Mouse (Mus musculus) heart, postnatal 10 days (tissue): ENCODE measurements around the gene Alkbh7. TPM values are rescaled to one million over a fixed set of nuclear protein-coding genes. Genes with fewer than 3 reads are reported as not detected.

ENCODE experiments used
- DNase-seq, 2 experiments: peaks; one replicate each; pipeline ENCODE4 v3.0.0; 2021
- intact Hi-C: fragments of 180-260 bp; cut with DNase I; formaldehyde crosslinking; loops from one replicate; pipeline ENCODE4 v1.15.1; 2025
- total RNA-seq, 2 experiments: library from RNA; stranded (reverse); gene quantifications; 2 replicates each; pipeline ENCODE4 v1.2.3; 2021

Alkbh7 gene
- total RNA-seq, 2 experiments from 2014 or later: 46.7 to 50.4 TPM

DNA sequence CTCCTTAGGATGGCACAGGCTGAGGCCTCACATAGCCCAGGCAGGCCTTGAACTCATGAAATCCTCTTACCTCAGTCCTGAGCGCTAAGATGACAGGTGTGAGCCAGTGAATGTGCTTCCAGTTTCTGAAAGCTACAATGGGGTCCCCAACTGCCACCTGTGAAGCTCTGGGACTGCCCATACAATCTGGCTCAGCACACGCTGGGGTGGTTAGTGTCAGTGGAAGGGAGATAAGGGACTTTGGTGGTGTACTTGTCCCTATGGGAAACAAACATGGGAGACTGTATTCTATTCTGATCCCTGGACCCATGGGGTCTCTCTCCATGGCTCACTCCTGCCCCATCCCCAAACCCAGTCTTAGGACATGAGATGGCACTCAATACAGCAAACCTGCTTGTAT, 22.6 kb downstream of the Alkbh7 start:
- no peak for DNase-seq
- intact Hi-C loops: no loop called here

DNA sequence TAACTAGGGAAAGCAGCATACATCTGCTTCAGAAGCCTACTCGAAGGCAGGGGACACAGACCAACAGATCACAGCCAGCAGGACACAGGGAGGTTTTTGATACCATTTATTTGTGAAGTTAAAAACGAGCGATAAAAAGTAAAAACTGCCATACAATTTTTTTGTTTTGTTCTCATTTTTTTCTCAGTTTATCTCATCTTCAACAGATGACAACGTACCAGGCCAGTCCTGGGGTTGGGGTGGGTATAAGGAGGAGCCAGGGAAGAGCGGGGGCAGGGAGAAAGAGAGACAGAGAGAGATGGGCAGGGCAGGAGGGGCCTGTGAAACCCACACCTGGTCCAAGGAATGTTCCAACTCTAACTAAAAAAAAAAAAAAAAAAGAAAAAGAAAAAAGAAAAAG, 23.8 kb downstream of the Alkbh7 start:
- intact Hi-C loops: no loop called here
- no peak for DNase-seq

DNA sequence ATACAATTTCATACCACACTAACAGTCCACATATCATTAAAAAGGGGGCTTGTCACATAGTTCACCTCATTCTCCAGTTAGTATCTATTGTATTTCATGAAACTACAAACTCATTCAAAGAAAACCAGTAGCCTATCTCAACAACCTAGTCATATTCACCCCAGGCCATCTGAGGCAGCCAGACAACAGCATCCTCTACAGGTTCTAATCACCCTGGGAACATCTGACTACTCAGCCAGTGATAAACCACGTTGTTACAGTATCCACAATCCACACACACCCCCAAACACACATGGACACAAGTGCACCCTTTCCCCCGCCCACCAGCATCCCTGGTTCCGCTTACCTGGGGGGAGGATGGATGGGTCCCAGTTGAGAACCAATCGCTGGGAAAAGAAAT, 30.3 kb downstream of the Alkbh7 start:
- DNase-seq: no peak
- intact Hi-C loops: no loop called here

DNA sequence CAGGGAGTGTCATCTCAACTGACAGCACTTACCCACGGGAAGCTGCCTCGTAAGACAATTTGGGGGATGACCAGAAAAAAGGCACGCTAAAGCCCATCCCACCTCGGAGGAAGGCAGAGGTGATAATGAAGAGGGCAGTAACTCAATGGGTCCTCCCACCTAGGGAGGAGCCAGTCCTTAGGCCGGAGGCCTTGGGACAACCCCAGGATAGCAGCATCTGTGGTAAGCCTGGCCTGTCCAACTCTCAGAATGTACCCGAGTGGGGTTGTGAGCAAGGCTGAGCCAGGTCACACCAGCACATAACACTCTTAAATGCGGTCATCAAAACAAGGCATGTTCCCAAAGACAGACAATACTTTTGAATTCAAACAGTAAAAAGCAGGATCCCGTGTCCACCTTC, 32.6 kb downstream of the Alkbh7 start:
- intact Hi-C loops: loop anchor here (2.0 kb wide), 1 partner anchor 17 kb away; no protein-coding TSS in a partner anchor

DNA sequence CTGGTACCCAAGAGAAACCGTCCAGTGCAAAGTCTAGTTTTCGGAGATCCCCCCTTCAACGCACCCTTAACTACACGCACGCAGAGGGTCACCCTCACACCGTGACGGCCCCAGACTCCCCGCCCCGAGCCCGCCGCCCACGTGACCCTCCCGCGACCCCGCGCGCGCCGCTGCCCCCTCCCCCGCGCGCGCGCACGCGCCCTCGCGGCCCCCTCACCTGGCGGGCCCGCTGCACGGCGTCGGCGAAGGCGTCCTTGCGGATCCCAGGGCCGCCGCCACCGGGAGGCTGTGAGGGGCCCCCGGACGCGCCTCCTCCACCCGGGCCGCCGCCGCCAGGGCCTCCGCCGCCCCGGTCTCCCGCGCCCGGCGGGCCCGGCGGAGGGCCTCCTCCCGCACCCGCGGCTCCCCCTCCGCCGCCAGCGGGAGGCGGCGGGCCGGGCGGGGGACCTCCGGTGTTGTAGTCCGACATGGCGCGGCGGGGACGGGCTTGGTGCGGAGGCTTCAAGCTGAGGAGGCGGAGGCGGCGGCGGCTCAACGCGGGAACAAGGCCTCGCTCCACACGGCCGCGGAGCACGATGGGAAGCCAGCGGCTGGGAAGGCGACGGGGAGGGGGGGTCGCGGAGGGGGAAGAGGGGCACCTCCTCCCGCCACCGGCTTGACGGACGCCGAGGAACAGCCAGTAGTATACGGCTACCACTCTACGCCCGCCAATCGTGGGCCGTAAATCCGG, 34.0 kb downstream of the Alkbh7 start, which contains the start of gene Khsrp:
Gene Khsrp (minus strand): TSS at position 592 of the 730 bp plus-strand sequence.
- intact Hi-C loops: loop anchor here (2.0 kb wide), 1 partner anchor 18 kb away; no protein-coding TSS in a partner anchor
- DNase-seq: peak; percentile 56 to 64

More for the DNA sequence above, 32.6 kb downstream of the Alkbh7 start:
- peak in 1 of 2 experiments; percentile 27 for DNase-seq

DNA sequence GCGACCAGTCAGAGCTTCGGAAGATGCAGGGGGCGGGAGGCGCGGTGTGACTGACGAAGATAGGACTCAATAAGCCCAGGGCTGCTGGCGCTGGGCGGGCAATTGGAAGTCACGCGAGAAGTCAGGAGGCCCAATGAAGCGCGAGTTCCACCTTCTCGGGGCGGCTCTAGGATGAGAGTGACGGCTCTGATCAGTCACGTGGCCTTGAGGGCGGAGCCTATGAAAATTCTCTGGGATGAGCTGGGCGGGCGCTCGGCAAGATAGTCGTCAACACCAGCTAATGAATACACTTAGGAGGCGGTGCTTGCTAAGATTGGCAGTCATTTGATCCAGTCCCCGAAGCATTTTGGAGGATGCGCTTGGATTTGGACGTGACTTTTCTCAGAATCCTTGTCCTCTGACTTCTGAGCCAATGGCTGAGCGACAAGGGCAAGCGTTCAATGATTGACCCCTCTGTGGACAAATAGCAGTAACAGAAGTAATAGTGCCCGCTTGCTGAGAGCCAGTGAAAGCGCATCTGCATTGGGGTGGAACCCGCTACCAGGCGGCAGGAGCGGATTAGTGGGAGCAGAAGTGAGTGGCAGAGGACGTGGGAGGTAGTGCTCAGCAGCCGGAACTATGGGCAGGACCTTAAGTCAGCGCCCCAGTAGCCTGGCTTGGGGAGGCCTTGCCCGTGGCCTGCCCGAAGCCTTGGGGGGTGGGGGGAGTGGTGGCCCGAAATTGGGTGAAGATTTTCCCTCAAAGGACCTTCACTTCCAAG, 34.7 kb downstream of the Alkbh7 start:
- intact Hi-C loops: loop anchor here (2.0 kb wide), 2 partner anchors 19 to 29 kb away; no protein-coding TSS in a partner anchor
- peak; percentile 100 for DNase-seq

DNA sequence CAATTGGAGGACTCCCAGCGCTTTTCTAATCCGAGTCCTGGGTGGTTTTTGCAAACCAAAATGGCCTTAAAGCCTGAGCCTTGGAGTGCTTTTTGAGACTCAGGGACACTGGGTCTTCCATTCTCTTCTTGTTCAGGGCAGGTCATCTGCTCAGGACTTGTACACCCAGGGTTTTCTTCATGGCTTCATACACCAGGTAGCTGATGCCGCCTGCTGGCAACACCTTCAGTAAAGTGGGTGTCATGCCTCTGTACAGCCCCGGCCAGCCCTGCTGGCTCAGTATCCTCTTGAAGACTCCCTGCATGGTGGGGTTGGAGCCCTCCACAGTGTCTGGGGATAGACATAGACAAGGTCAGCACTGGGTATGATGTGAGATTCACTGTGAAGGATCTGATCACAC, 35.7 kb downstream of the Alkbh7 start:
- DNase-seq: no peak
- intact Hi-C loops: loop anchor here (2.0 kb wide), 1 partner anchor 28 kb away; no protein-coding TSS in a partner anchor

DNA sequence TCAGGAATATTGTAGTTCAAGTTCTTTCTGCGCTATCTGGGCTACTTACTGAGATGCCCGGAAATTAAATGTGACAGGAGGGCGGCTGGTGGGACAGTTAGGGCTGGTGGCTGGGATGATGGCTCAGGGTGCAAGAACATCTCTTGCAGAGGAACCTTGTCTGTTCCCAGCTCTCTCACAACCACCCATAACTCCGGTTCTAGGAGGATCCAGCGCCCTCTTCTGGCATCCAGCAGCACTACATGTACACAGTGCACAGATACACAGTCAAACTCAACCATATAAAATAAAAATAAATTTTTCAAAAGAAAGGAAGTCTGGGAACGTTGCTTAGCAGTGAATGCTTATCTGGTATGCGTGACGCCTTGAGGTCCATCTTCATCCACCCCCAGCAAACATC, 41.8 kb downstream of the Alkbh7 start:
- intact Hi-C loops: no loop called here
- no peak for DNase-seq

DNA sequence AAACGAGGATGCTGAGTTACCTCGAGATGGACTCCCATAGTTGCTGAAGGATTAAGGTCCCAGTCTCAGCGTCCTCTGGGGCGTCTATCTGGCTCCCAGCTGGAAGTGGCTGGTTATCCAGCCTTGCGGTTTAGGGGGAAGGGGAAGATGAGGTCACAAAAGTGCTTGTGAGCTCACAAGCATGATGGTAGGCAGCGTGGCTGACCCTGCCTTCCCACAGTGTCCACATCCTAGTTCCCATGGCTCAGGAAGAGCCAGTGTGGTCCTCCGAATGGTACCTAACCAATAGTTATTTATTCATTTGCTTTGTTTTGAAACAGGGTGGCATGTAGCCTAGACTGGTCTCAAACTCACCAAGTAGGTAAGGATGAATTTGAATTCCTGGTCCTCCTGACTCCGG, 44.4 kb downstream of the Alkbh7 start, which contains the start of gene Slc25a41:
Gene Slc25a41 (minus strand): TSS at position 101 of the 400 bp plus-strand sequence.
- intact Hi-C loops: no loop called here

DNA sequence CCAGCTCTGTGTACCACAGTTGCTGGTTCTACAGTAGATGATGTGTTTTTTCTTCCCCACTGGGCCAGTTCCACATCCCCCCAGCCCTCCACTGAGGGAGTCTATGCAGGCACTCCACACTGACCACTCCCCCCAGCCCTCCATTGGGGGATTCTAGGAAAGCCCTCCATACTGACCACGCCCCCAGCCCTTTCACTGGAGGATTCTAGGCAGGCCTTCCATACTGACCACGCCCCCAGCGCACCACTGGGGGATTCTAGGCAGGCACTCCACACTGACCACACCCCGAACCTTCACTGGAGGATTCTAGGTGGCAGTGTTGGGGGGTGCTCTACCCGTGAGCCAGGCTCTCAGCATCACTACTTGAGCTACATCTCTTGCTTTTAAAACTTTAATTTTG, 50.3 kb downstream of the Alkbh7 start:
- DNase-seq: no peak
- intact Hi-C loops: no loop called here

More for the DNA sequence above, 44.4 kb downstream of the Alkbh7 start, which contains the start of gene Slc25a41:
- no peak for DNase-seq

DNA sequence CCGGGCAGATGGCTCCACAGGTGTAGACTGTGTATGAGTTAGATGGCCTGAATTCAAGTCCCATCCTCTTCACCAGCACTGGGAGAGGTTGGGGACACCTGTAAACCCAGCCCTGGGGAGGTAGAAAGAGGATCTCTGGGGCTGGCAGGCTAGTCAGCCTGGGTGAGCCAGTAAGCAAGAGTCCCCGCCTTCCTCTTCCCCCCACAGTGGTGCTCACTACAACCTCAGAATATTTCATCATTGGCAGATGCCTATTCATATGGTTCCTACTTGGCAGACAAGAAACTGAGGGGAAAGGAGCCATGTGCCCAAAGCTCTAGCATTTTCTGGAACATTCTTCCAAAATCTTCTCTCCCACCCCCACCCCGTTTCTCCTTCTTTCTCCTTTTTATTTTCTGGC, 51.7 kb downstream of the Alkbh7 start:
- DNase-seq: no peak
- intact Hi-C loops: no loop called here

Other genes with a start within 250 kb of the Alkbh7 start
- 10 to 100 TPM; 19.0 to 21.0 TPM for gene Nrtn, start 239.8 kb upstream of the Alkbh7 start, total RNA-seq
- gene Dus3l, start 232.6 kb upstream of the Alkbh7 start, total RNA-seq: 10 to 100 TPM; 21.0 to 23.0 TPM
- under 1 TPM; 0.27 to 0.43 TPM for gene Prr22, start 227.1 kb upstream of the Alkbh7 start, total RNA-seq
- gene Rfx2, start 166.3 kb upstream of the Alkbh7 start, total RNA-seq: 10 to 100 TPM in 1 of 2 experiments, 1 to 10 TPM in 1; 6.5 to 10.5 TPM
- not detected for gene Acsbg2, start 122.9 kb upstream of the Alkbh7 start, total RNA-seq
- gene 1700061G19Rik, start 121.9 kb upstream of the Alkbh7 start, total RNA-seq: under 1 TPM; 0.10 to 0.12 TPM
- gene Mllt1, start 61.9 kb upstream of the Alkbh7 start, total RNA-seq: 10 to 100 TPM; 28.3 to 30.8 TPM
- not detected for gene Acer1, start 15.2 kb upstream of the Alkbh7 start, total RNA-seq
- gene Clpp, start 7.0 kb upstream of the Alkbh7 start, total RNA-seq: 10 to 100 TPM; 60.1 to 60.6 TPM
- gene Pspn, start 2.7 kb downstream of the Alkbh7 start, total RNA-seq: not detected
- 10 to 100 TPM; 29.0 to 30.0 TPM for gene Gtf2f1, start 13.9 kb downstream of the Alkbh7 start, total RNA-seq
- gene Gm17949, start 14.1 kb downstream of the Alkbh7 start, total RNA-seq: not detected
- gene Khsrp, start 34.2 kb downstream of the Alkbh7 start, total RNA-seq: 10 to 100 TPM; 81.4 to 83.4 TPM
- not detected for gene Slc25a41, start 44.3 kb downstream of the Alkbh7 start, total RNA-seq
- under 1 TPM; 0.35 to 0.57 TPM for gene Crb3, start 61.8 kb downstream of the Alkbh7 start, total RNA-seq
- gene Slc25a23, start 62.5 kb downstream of the Alkbh7 start, total RNA-seq: 10 to 100 TPM; 75.0 to 86.6 TPM
- gene Dennd1c, start 81.2 kb downstream of the Alkbh7 start, total RNA-seq: 1 to 10 TPM; 1.3 to 2.3 TPM
- gene Tubb4a, start 90.4 kb downstream of the Alkbh7 start, total RNA-seq: 1 to 10 TPM; 7.0 to 7.4 TPM
- under 1 TPM; 0.67 to 0.79 TPM for gene Tnfsf9, start 108.0 kb downstream of the Alkbh7 start, total RNA-seq
- not detected for gene Cd70, start 152.4 kb downstream of the Alkbh7 start, total RNA-seq
- gene Tnfsf14, start 196.8 kb downstream of the Alkbh7 start, total RNA-seq: not detected
- gene C3, start 230.8 kb downstream of the Alkbh7 start, total RNA-seq: 10 to 100 TPM; 42.3 to 66.3 TPM